Mouse (Mus musculus) C2C12 (cell line): ENCODE measurements around the gene Adcy5. TPM values are rescaled to one million over a fixed set of nuclear protein-coding genes. Genes with fewer than 3 reads are reported as not detected.

ENCODE experiments used
- H3K27me3 ChIP-seq: one replicate; pipeline ENCODE4 v1.6.1; 2011; ENCODE audit not compliant: control insufficient read depth, insufficient read depth, insufficient read length
- H3K36me3 ChIP-seq: one replicate; pipeline ENCODE4 v1.6.1; 2011; ENCODE audit not compliant: control insufficient read depth, insufficient read depth
- H3K4me3 ChIP-seq: one replicate; pipeline ENCODE4 v1.5.1; 2011; ENCODE audit warnings: mild to moderate bottlenecking, control low read depth; ENCODE audit not compliant: poor library complexity, insufficient read depth, severe bottlenecking
- H3K79me2 ChIP-seq: one replicate; pipeline ENCODE4 v1.6.1; 2011; ENCODE audit not compliant: control insufficient read depth, insufficient read depth
- H3K79me3 ChIP-seq: one replicate; pipeline ENCODE4 v1.6.1; 2011; ENCODE audit warnings: low read depth, control low read depth
- H3ac ChIP-seq: one replicate; pipeline ENCODE3; 2011; ENCODE audit warnings: low read depth; ENCODE audit not compliant: control insufficient read depth, insufficient read length
- CEBPB ChIP-seq: IDR thresholded peaks from one replicate; pipeline ENCODE4 v1.6.1; 2011; ENCODE audit warnings: low read depth, mild to moderate bottlenecking, control low read depth, moderate library complexity
- CTCF ChIP-seq: IDR thresholded peaks from one replicate; pipeline ENCODE4 v1.5.1; 2011; ENCODE audit not compliant: control insufficient read depth, insufficient read depth, insufficient read length
- FOSL1 ChIP-seq: IDR thresholded peaks from one replicate; pipeline ENCODE4 v1.8.0; 2011; ENCODE audit warnings: mild to moderate bottlenecking, low read length; ENCODE audit not compliant: poor library complexity, insufficient read depth, severe bottlenecking
- MAX ChIP-seq: IDR thresholded peaks from one replicate; pipeline ENCODE4 v1.6.1; 2011; ENCODE audit warnings: mild to moderate bottlenecking, control low read depth
- MYOD1 ChIP-seq: IDR thresholded peaks from one replicate; pipeline ENCODE4 v1.6.1; 2011; ENCODE audit warnings: low read depth; ENCODE audit not compliant: control insufficient read depth, insufficient read length
- MYOG ChIP-seq: IDR thresholded peaks from one replicate; pipeline ENCODE4 v1.6.1; 2011; ENCODE audit not compliant: control insufficient read depth, insufficient read length; ENCODE audit errors: extremely low read depth
- USF1 ChIP-seq: IDR thresholded peaks from one replicate; pipeline ENCODE4 v1.6.1; 2011; ENCODE audit warnings: low read depth, mild to moderate bottlenecking, control low read depth, moderate library complexity
- polyA plus RNA-seq: library from polyadenylated mRNA; unstranded; fragments of >200 nt; fragmentation: generic; extraction: Trizol; gene quantifications from one replicate; pipeline ENCODE4 v1.2.1, GENCODE M21; 2012; ENCODE audit warnings: missing spikeins

The Adcy5 gene
- polyA plus RNA-seq, 1 experiment = 0.02 TPM

GRCm38 (mm10) chr16:35159991-35160390 lies 5.3 kb downstream of the Adcy5 start:
- Histone ChIP-seq H3K79me3 (no peaks in the 10 kb centered on the region), H3ac (no peak overlapping the region), H3K4me3 (no peak overlapping the region), H3K79me2 (no peaks in the 10 kb centered on the region), H3K36me3 (no peaks in the 10 kb centered on the region), H3K27me3 (peaks cover 24% of the 10 kb centered on the region)
- no peak for TF ChIP-seq MAX
- no peak for TF ChIP-seq FOSL1
- no peak for TF ChIP-seq CTCF
- no peak for TF ChIP-seq USF1
- TF ChIP-seq MYOD1 = no peak
- no peak for TF ChIP-seq MYOG
- TF ChIP-seq CEBPB = no peak

GRCm38 (mm10) chr16:35164361-35165224 lies 9.9 kb downstream of the Adcy5 start:
- Histone ChIP-seq H3K79me3 (no peaks in the 10 kb centered on the region), H3K27me3 (peaks cover 50% of the 10 kb centered on the region), H3K79me2 (no peaks in the 10 kb centered on the region), H3ac (no peak overlapping the region), H3K4me3 (no peak overlapping the region), H3K36me3 (no peaks in the 10 kb centered on the region)
- TF ChIP-seq MYOD1 (no peak), MYOG (no peak), FOSL1 (no peak), MAX (no peak), CTCF (no peak), USF1 (no peak), CEBPB (no peak)

- Histone ChIP-seq H3K79me3 (no peaks in the 10 kb centered on the region), H3K4me3 (no peak overlapping the region), H3K36me3 (no peaks in the 10 kb centered on the region), H3K79me2 (no peaks in the 10 kb centered on the region), H3K27me3 (peaks cover 56% of the 10 kb centered on the region), H3ac (no peak overlapping the region)
- TF ChIP-seq MYOG = no peak
- TF ChIP-seq FOSL1 = no peak
- TF ChIP-seq MAX = no peak
- no peak for TF ChIP-seq CEBPB
- TF ChIP-seq USF1 = no peak
- no peak for TF ChIP-seq CTCF
- TF ChIP-seq MYOD1 = no peak
Measured at GRCm38 (mm10) chr16:35165361-35165760, 10.7 kb downstream of the Adcy5 start.

GRCm38 (mm10) chr16:35165788-35166187 lies 11.1 kb downstream of the Adcy5 start:
- no peak overlapping the region for H3K4me3 ChIP-seq
- H3K79me2 ChIP-seq = no peaks in the 10 kb centered on the region
- H3ac ChIP-seq = no peak overlapping the region
- TF ChIP-seq MYOD1 (no peak), CTCF (no peak), USF1 (no peak), MAX (no peak), MYOG (no peak), FOSL1 (no peak), CEBPB (no peak)
- H3K36me3 ChIP-seq = no peaks in the 10 kb centered on the region
- H3K27me3 ChIP-seq = peaks cover 61% of the 10 kb centered on the region
- H3K79me3 ChIP-seq = no peaks in the 10 kb centered on the region

GRCm38 (mm10) chr16:35169431-35169830 lies 14.8 kb downstream of the Adcy5 start:
- H3K79me3 ChIP-seq = no peaks in the 10 kb centered on the region
- H3K27me3 ChIP-seq = peaks cover 67% of the 10 kb centered on the region
- no peak overlapping the region for H3K4me3 ChIP-seq
- H3K36me3 ChIP-seq = no peaks in the 10 kb centered on the region
- TF ChIP-seq MAX = no peak
- no peak for TF ChIP-seq CEBPB
- TF ChIP-seq USF1 = no peak
- TF ChIP-seq FOSL1 = no peak
- TF ChIP-seq MYOG = no peak
- TF ChIP-seq CTCF = no peak
- TF ChIP-seq MYOD1 = no peak
- H3K79me2 ChIP-seq = no peaks in the 10 kb centered on the region
- no peak overlapping the region for H3ac ChIP-seq
